Mouse (Mus musculus) kidney, postnatal 4 days (tissue): ENCODE results near the gene Zfp940.
"Not testable (repeated sequence)": the region's sequence is repeated elsewhere in the genome, so short reads cannot be mapped to it uniquely, and the experiment has no call there.

ENCODE experiments used
- DNase-seq, 2 experiments: peaks; one replicate each; pipeline ENCODE4 v3.0.0; 2021; ENCODE audit warnings: mixed read lengths in 2 of 2

Gene Zfp940

DNA sequence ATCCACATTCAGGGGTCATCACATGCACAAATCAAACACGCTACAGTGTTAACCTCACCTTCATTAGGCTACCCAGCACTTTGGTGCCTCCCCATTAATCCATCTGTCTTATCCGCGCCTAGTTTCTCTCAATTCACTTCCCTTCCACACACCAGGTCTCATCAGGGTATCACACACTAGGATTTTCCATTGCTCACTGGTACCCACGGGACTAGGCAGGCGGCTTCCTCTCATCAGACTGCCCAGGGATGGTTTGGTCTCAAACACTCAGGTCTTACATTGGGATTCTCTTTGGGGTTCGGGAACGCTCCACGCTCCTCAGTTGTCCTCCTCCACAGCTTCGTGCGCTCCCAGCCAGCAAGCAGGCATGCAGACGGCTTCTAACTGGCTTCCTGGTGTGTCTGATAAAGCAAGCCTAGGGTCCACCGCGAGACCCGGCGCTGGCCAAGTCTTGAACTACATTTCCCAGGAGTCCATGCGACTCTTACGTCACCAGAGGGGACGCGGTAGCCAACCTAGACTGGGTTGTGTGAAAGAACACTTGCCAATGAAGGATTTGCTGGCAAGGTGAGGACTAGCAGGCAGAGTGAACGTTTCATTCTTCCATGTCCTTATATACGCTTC is at the start of gene Zfp940:
TSS of gene Zfp940 (minus strand) at position 451 of the 624 bp plus-strand sequence.
- DNase-seq, result peak; percentile 87 to 88

DNA sequence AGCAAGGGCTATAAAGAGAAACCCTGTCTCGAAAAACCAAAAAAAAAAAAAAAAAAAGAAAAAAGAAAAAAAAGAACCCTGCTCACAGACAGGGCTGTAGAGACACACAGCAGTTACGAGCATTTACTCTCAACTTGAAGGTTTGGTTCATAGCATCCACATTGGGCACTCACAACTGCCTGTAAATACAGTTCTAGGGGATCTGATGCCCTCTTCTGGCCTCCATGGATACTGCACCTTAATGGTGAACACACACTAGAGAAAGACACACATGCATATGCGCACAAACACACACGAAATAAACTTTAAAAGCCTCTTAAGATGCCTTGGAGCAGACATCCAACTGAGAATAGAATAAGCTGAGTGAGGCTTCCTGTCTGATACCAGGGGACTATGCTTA is 44.9 kb upstream of the Zfp940 start:
- no peak for DNase-seq

DNA sequence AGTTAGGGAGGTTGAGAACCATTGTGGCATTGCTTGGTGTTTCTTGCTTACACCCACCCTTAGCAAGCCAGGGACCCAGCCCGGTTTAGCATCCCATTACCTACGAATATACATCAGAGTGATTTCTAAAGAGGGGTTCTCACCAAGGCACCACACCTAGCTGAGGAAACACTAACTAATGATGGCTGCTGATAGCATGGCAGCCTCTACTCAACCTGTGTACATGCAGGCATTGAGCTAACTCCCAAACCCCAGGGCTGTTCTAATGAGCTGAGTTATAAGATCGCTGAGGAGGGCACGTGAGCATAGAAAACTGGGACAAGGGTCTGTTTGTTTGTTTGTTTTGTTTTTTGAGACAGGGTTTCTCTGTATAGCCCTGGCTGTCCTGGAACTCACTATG is 39.3 kb upstream of the Zfp940 start:
- DNase-seq, result no peak

DNA sequence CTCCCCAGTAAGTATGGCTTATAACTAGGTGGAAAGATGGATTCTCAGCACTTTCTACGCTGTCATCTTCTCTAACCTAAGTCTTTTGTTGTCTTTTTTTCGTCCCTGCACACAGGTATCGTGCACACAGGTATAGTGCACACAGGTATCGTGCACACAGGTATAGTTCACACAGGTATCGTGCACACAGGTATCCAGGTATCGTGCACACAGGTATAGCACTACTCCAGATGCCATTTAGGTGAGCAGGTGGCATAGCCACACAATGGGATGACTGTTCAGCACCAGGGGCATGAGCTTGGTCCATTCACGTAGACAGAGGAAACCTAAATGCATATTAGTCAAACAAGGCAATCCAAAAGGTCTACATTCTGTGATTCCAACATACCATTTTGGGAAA is 37.0 kb upstream of the Zfp940 start:
- no peak for DNase-seq

DNA sequence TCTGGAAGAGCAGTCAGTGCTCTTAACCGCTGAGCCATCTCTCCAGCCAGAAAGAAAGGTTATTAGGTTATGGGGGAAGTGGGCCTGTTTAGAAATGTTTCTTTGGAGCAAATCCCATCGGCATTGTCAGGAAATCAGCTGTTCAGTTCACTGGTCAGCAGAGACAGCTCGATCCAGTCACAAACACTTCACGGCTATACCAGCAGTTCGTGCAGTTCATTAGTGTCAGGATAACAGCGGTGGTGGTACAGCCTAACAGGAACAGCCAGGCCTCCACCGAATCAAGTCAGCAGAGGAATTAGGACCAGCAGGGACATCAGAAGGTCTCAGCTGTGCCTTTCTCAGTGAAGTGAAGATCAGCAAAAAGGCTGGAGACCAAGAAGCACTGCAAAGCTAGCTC is 27.4 kb upstream of the Zfp940 start:
- no peak for DNase-seq

DNA sequence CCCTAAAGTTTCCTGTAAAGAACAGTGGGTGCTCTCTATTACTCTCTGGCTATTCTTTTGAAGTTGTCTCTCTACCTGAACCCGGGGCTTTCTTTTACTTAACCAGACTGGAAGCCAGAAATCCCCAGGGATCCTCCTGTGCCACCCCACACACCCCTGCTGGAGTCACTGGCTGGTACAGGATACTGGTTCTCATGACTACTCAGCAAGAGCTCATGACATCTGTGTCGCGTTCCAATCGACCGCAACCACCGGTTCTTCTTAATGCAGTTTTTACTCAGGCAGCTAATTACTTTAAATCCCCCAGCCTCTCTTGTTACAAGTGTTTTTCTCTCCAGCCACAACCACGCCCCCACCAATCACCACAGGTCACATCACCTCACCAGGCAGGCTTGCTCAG is 26.6 kb upstream of the Zfp940 start:
- DNase-seq, result no peak

DNA sequence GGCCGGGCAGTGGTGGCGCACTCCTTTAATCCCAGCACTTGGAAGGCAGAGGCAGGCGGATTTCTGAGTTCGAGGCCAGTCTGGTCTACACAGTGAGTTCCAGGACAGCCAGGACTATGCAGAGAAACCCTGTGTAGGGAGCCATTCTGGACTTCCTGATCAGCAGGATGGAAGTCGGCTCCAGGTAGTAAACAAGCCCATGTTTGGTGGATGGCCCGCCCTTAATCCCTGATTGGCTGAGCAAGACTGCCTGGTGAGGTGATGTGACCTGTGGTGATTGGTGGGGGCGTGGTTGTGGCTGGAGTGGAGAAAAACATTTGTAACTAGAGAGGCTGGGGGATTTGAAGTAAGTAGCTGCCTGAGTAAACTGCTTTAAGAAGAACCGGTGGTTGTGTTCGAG is 24.1 kb upstream of the Zfp940 start:
- not testable (repeated sequence) for DNase-seq

DNA sequence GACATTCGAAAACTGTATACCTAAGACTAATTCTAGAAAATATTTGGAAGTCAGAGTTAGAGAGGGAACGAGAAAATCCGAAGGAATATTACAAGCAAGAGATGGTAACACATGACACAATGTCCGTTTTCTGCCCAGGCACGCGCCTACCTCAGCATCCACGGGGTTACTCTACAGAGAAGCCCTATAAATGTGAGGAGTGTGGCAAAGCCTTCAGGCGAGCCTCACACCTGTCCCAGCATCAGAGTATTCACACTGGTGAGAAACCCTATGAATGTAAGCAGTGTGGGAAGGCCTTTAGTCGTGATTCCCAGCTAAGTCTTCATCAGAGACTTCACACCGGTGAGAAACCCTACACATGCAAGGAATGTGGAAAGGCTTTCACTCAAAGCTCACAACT is 20.8 kb upstream of the Zfp940 start:
- DNase-seq, result no peak

DNA sequence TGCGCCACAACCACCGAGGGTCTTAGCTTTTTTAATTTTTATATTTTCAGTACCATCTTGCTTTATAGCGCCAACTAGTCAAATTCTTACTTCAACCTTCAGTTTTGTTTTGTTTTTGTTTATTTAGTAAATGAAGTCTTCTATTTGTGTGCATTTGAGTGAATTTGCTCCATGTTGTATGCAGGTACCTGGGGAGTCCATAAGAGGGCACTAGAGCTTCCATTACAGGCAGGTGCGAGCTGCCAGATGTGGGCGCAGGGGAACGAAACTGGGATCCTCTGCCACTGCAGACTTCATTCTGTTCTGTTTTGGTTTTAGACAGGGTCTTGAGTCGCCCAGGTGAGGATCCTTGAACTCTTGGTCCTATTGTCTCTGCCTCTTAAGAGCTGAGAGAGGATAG is 8.2 kb upstream of the Zfp940 start:
- DNase-seq, result no peak

DNA sequence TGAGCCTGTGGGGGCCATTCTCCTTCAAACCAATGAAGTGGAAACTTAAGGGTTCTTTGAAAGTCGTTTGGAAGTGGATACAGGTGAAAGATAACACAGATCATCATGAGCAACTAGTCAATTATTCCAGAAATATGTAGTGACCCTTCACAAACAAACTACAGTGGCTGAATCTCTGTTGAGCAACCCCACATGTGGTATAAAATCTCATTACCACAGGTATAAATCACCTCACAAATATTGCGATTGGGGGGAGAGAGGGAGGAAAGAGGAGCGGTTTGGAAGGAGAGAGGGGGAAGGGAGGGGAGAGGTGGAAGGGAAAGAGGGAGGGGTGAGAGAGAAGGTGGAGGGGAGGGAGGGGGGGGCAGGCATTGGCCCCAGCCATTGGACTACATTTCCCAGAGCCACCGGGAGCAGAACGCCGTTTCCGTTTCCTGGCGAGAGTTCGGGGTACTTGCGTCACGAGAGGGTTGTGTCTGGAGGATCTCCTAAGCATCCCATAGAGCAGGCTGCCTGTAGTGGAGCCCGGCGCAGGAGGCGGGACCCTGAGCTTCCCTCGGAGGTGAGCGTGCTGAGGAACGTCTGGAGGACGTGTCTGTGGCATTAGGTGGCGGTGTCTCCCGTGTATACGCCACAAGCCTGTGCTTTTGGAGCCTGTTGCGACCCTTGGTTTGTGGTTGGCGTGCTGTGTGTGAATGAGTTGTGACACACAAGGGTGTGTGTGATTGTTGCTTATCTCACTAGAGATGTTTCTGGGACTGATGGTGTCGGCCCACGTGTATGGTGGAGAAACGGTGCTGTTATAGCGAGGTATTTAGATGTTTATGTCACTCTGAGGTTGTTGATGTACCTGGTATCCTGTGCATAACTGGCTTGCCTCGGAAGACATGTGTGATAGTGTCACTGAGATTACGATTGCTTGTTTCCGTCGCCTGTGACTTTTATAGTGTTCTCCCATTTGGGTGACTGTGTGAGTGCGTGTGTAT is 6.4 kb upstream of the Zfp940 start, which contains the start of gene Zfp420:
TSS of gene Zfp420 (plus strand) at position 448 of the 986 bp plus-strand sequence.
- DNase-seq, result peak; percentile 89 to 91

DNA sequence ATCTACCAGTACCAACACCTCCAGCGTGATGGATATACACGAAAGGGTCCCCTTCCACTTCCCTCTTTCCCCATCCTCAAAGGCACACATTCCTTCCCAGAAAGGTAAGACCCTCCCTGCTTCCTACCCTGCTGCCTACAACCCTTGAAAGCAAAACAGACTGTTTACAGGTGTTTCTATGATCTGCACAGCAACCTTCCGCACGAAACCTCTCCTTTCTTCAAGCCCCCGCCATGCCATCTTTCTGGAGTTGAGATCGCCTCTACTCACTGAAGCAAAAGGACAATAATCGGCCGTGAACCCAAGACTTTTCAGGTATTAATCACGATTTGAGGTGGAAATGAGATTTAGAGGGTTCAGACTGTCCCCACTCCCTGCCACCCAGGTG is 644 bp downstream of the Zfp940 start:
- DNase-seq, result no peak

DNA sequence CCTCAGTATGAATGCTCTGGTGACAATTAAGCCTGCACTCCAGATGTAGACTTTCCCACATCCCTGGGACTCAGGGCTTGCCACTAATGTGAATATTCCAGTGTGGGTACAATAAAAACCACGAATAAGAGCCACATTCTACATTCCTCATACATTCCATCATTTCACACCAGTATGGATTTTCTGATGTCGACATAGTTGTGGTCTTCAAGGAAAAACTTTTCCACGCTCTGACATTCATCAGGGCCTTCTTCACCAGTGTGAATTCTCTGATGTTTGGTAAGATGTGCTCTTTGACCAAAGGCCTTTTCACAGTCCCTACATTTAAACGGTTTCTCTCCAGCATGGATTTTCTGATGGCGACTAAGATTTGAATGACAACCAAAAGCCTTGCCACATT is 8.9 kb downstream of the Zfp940 start:
- DNase-seq, result no peak

DNA sequence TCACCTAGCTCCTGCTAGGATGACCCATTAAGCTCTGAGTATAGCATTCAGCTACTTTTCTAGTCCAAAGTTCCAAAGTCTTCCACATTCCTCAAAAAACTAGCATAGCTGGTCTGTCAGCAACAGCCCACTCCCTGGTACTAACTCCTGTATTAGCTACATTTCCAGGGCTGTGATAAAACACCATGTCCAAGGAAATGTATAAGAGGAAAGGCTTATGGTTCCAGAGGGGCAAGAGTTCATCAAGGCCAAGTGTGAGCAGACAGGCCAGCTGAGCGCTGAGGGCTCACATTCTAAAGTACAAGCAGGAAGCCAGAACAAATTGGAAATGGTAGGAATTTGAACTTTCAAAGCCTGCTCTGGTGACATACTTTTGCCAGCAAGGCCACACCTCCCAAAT is 11.4 kb downstream of the Zfp940 start:
- DNase-seq, result no peak

DNA sequence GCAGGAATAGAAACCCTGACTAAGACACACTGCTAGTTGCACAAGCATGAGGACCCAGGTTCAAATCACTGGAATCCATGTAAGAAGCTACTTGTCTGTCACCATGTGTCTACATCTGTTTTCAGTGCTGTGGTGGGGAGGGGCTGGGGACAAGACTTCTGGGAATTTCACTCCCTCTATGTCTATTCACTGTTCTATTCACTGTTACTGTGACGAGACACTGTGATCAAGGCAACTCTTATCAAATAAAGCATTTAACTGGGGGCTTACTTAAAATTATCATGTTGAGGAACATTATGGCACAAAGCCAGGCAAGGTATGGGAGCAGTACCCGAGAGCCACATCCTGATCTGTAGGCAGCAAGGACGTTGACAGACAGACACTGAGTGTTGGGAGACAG is 14.2 kb downstream of the Zfp940 start:
- no peak for DNase-seq

DNA sequence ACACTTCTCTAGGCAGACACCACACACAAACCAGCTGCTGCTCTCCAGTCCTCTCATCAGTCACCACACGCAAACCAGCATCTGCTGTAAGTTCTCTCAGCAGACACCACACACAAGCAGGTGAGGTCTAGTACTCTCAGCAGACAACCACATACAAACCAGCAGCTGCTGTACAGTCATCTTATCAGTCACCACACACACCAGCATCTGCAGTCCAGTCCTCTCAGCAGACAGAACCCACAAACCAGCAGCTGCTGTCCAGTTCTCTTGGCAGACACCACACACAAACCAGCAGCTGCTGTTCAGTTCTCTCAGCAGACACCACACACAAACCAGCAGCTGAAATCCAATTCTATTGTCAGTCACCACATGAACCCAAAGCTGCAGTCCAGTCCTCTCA is 16.7 kb downstream of the Zfp940 start:
- DNase-seq, result no peak

DNA sequence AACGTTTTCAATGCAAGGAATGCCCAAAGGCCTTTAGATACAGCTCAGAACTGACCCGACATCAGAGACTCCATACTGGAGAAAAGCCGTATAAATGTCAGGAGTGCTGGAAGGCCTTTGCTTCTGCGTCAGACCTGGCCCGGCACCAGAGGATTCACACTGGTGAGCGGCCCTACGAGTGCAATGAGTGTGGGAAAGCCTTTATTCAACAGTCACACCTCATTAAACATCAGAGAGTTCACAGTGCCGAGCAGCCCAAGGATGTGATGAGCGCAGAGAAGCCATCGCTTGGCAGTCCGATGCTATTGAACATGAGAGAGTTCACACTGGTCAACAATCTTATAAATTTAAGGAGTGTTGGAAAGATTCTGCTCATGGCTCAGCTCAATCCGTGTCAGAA is 23.7 kb downstream of the Zfp940 start:
- peak; percentile 22 to 33 for DNase-seq

DNA sequence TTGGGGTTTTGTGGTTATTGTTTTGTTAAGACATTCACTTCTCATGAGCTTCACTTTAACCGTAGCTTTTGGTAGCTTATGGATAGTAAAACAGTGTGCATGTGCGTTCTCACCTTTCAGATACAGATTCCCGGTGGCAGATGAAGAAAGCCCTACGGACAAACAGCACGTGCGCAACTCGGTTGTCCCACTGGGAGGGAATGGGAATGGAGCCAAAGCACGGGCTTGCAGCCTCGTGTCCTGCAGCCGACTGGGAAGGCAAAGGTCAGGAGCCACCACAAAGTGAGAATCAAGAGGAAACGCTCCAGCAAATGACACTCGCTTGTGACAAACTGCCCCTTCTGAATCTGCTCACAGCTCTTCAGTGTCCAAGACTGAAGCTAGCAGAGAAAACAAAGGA is 25.5 kb downstream of the Zfp940 start:
- DNase-seq, result no peak

DNA sequence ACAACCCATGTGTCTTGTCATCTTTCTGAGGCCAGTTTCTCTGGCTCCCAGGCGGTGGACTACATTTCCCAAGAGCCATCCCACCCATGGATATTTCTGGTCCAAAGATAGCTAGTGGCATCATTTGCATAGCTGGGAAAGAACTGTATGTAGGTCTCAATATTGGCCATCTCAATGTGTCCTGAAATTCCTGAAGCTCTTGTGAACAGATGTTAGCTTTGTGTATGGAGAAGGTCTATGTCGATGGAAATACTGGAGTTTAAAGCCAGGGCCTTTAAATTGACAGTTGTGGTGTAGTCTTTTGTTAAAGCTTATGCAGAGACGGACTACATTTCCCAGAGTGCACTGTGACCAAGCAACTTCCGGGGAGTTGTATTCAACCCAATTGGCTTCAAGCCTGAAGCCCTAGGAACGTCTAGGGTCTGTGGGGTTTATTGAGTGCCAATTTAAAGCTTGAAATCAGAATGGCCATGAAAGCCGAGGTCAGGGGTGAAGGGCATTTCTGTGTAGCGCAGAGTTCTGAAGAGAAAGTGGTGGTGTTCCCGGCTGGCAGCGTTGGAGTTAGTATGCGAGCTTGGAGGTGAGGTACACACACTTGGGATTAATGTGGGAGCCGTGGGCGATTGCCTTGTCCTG is 34.7 kb downstream of the Zfp940 start:
- peak; percentile 77 to 80 for DNase-seq

DNA sequence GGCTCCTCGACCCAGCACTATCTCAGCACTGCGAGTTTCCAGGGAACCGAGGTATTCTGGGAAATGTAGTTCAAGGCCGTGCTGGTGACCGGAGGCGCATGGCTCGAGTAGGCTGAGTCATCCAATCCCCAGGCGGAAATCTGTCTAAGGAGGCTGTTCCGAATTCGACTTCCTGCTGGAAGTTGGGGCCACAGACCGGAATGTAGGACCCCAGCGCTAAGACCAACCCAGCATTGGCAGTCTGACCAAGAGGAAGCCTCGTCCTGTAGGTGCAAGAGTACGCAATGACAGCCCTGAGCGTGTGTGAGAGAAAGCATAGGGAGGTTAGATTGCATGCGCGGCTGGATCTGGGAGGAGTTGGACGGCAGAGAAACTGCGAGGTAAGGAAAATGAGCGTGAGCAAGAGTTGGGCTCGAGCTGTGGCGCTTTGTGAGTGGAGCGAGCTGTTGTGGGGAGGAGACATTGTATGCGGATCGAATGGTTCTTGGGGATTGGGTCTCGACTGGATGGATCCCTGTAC is 37.5 kb downstream of the Zfp940 start, which contains the start of gene Zfp790:
TSS of gene Zfp790 (plus strand) at position 205 of the 520 bp plus-strand sequence.
- peak; percentile 82 to 91 for DNase-seq

DNA sequence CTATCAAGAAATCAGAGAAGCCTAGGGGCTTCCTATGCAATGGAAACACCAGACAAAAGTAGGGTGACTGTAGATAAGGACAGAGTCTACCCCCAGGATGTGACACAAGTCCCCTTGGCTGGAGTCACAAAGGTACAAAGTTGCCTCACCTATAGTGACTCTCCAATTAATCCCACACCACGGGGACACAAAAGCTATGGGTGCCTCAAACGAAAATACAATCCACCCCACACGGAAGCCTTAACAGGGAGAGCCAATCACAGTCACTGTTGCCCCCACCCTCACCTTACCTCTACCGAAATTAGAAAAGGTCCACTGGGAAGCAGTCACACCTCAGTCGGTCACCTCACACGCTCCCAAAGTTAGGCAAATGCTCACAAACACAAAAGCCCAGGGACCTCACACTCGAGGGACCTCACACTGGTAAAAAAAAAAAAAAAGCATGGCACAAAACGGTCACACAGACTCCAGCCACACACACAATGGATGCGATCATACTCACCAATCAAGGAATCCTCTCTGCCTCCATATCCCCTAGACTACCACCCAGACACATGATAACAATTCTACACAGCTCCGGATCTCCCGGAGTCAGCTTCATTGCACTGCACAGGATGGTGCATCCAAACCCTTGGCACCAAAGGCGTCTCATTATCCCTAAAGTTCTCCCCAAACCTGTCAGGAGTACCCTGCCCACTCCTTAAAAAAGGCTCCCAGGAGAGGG is 38.2 kb downstream of the Zfp940 start:
- no peak for DNase-seq

DNA sequence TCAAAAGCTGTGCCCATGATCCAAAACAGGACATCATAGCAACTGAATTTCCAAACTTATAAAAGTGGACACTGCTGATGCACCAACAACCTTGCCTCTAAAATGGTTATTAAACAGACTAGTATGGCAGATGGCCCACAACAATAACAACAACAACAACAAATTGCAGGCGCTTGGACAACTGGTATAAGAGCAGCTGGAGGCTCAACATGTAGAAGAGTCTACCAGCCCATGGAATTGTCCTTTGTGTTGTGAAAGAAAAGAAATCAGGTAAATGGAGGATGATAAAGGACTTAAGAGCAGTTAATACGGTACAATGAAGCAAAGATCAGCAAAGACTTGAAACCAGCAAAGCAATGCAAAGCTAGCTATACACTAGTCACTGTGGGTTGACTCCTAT is 39.1 kb downstream of the Zfp940 start:
- no peak for DNase-seq

DNA sequence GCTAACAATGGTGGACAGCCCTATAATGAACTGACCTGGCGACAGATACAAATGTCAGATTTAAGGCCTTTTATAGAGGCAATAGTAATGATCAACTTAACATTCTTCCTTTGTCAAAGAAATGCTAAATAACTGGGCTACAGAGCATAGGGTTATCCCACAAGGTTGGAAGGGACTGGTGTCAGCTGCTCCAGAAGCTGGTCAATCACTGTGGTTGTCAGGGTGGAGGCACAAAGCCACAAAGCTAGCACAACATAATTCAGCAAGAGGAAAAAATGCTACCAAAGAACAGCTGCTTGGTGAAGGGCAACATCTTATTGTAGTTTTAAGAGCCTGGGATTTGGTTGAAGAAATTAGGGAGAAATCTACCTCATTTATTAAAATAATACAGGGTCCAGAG is 41.2 kb downstream of the Zfp940 start:
- DNase-seq, result no peak

DNA sequence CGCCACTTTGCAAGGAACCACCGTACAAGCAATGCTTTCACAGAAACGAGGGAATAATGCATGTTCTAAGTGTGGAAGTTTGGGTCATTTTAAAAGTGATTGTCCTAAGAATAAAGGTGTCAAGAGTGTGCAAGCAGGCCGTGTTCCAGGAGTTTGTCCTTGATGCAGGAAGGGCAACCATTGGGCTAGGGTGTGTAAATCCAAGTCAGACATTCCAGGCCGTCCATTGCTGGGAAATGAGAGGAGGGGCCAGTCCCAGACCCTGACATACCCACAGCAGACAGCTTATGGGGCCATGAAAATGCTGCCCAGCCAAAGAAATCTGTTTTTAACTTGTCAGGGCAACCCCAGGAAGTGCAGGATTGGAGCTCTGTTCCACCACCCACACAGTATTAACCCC is 46.4 kb downstream of the Zfp940 start:
- no peak for DNase-seq
